Mouse (Mus musculus) frontal cortex, postnatal 25 days (tissue): ENCODE data around the gene Gm49337.

Experiments used
- DNase-seq, 2 experiments: peaks; one replicate each; pipeline ENCODE4 v3.0.0; 2022; ENCODE audit warnings: low spot score in 2 of 2

Gm49337 gene

DNA sequence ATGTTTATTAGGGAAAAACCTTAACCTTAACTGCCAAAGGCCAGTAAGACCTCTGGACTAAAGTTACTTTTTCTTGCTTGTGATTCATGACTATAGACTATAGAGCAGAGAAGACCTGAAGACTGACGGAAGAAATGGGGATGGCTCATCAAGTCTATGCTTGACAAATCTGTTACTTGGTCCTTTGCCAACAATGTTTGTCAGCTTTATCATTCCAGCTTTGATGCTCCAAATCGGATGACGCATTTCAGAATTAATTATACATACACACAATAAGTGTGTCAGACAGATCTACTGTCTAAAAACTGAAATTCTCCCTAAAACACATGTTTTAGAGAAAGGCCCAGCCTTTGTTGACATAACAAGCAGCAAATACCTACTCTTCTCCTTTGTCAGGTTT lies 156.1 kb downstream of the Gm49337 start:
- no peak for DNase-seq

DNA sequence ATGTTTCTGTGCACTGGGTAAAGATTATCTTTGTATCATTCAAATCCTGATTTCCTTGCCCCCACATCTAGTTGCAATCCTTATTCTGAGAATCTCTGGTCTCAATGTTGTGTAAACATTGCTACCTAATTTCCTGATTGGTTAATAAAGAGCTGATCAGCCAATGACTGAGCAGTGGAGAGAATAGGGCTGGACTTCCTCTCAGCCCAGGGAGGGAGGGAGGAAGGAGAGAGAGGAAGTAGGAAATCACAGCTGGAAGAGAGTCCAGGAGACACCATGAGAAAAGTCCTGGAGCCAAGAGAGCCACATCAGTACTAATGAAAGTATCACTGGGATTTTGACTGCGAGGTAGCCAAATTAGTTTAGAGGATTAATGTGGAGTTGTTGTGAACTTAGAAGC lies 163.1 kb downstream of the Gm49337 start:
- no peak for DNase-seq

DNA sequence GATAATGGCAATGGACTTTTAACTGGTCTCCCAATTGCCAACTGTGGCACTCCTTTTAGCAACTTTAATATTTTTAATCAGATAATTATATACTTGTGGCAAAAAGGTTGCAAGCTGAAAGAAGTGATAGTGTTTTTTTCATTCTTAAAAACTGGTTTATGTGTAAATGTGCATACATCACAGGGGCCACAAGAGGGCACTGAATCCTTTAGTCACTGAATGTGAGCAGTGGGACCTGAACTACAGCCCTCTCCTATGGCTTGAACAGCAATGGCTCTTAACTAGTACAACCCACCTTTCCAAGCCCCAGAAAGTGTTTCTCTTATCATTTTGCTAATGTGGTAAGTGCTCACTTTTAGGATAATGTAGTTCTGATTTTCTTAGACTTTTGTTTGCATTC lies 168.9 kb downstream of the Gm49337 start:
- peak; percentile 24 to 28 for DNase-seq
